Mouse (Mus musculus): ENCODE data around the gene Plekhg2.

DNA sequence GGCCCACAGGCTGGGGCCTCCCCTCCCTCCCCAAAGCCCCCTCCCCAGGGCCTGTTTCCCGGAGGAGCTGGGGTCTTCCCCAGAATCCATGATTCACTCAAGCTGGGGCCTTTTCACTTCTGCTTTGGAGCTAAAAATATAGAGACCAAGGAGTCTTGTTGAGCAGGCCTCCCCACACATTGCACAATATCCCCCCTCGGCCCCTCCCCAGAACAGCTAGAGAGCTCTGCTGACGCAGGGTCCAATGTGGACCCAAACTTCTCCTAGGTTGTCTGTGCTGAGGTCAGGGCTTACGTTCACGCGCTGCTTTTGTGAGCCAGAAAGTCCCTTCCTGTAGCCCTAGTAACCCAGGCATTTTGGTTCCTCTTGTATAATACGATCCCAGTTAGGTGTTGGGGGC, 13.6 kb upstream of the Plekhg2 start:
- no peak for TF ChIP-seq CTCF (IDR thresholded peaks at IDR 0.05; ENCODE audit: extremely low read depth, insufficient read depth, insufficient read length, insufficient replicate concordance)
- TF ChIP-seq POLR2A (IDR thresholded peaks at IDR 0.05; ENCODE audit: low read depth, low read length), result no peak
